Mouse (Mus musculus) cerebellum, postnatal 10 days (tissue): ENCODE data around the gene Nptx2.

ENCODE experiments used
- DNase-seq, 2 experiments: peaks; one replicate each; pipeline ENCODE4 v3.0.0; 2021; ENCODE audit warnings: mixed read lengths in 2 of 2

Nptx2 gene

GRCm38 (mm10) chr5:144585100-144585499 is 39.4 kb downstream of the Nptx2 start:
- DNase-seq, result no peak

GRCm38 (mm10) chr5:144591248-144591880 is 45.7 kb downstream of the Nptx2 start:
- DNase-seq, result no peak

DNA sequence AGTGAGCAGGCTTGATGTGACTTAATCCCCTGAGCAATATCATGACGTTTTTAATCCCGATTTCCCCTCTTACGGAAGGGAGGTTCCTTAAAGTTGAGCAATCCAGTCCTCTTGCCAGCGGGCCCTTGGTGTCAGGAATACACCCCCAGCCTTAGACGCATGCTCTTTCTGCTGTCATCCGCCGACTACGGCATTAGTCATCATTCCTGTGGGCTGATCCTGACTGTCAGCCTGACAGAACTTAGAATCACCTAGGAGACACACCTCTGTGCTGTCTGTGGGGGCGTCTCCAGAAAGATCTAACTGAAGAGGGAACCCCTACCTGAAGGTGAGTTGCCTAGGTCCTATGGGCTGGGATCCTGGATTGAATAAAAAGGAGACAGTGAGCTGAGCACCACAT is 49.1 kb downstream of the Nptx2 start:
- DNase-seq, result no peak
